Mouse (Mus musculus): ENCODE data around the gene Mef2c. TPM values are rescaled to one million over a fixed set of nuclear protein-coding genes. Genes with fewer than 3 reads are reported as not detected.

Gene Mef2c
- polyA plus RNA-seq, 1 experiment from 2014 or later: 133 TPM

DNA sequence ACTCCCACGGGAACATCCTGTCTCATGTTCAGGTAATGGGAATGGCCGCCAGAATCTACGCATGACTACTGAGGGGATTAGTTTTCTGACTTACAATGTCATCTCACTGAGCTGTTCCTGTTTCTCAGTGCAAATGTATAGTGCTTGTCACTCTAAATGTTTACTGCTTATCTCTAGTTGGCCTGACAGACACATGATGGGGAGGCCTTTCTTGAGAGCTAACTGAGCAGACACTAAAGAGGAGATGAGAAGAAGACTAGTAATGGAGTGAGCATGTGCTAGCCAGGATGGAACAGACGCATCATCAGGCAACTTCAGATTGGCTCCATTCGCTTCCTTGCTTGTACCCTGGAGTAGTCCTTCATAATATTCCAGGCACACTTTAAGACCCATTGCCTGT is 43.0 kb downstream of the Mef2c start:
- ATAC-seq (ENCODE audit: insufficient number of reproducible peaks, low FRiP score, low TSS enrichment, low read depth): no peak
- 95% methylated on average over 5 of the region's 5 CpGs for WGBS
- Histone ChIP-seq H3K4me1 (no peaks in the 10 kb centered on the region), H3K4me3 (no peak overlapping the region), H3K4me2 (no peak overlapping the region), H3K27ac (no peak overlapping the region), H3K27me3 (no peaks in the 10 kb centered on the region), H3K36me3 (no peaks in the 10 kb centered on the region), H3K9ac (no peak overlapping the region), H3K9me3 (no peaks in the 10 kb centered on the region)

DNA sequence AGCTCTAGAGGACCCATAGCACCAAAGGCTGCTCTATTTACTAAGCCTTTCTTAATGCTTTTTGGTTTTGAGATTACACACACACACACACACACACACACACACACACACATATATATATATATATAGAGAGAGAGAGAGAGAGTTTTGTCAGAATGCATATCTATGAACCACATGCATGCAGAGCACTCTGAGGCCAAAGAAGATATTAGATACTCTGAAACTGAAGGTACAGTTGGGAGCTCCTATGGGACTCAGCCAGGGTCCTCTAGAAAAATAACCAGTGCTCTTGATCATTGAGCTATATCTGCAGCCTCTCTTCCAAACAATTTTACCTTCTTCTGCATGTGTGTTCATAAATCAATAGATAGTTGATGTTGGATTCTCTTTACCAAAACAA is 47.4 kb downstream of the Mef2c start:
- ATAC-seq (ENCODE audit: insufficient number of reproducible peaks, low FRiP score, low TSS enrichment, low read depth): no peak

DNA sequence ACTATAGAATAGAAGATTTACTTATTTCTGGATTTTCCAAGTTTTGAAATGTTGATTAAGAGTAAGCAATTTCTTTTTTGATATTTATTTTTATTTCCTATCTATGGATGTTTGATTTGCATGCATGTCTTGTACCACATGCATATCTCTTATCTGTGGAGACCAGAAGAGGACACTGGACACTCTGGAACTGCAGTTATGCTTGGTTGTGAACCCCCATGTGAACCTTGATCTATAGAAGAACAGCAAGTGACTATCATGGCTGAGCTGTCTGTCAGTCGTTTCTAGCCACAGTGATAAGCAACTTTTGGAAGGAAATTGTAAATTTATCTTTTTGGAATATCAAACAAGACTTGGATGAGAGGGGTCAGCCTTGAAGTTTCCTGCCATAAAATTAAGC is 48.2 kb downstream of the Mef2c start:
- ATAC-seq (ENCODE audit: insufficient number of reproducible peaks, low FRiP score, low TSS enrichment, low read depth): no peak
- Histone ChIP-seq H3K4me3 (no peak overlapping the region), H3K4me2 (no peak overlapping the region), H3K9me3 (no peaks in the 10 kb centered on the region), H3K27ac (no peak overlapping the region), H3K27me3 (no peaks in the 10 kb centered on the region), H3K36me3 (no peaks in the 10 kb centered on the region), H3K4me1 (no peaks in the 10 kb centered on the region), H3K9ac (no peak overlapping the region)
- WGBS: 70% methylated on average over 1 of the region's 1 CpGs

More for the DNA sequence above, 47.4 kb downstream of the Mef2c start:
- Histone ChIP-seq H3K9ac (no peak overlapping the region), H3K27me3 (no peaks in the 10 kb centered on the region), H3K4me2 (no peak overlapping the region), H3K4me1 (no peaks in the 10 kb centered on the region), H3K36me3 (no peaks in the 10 kb centered on the region), H3K4me3 (no peak overlapping the region), H3K27ac (no peak overlapping the region), H3K9me3 (no peaks in the 10 kb centered on the region)

DNA sequence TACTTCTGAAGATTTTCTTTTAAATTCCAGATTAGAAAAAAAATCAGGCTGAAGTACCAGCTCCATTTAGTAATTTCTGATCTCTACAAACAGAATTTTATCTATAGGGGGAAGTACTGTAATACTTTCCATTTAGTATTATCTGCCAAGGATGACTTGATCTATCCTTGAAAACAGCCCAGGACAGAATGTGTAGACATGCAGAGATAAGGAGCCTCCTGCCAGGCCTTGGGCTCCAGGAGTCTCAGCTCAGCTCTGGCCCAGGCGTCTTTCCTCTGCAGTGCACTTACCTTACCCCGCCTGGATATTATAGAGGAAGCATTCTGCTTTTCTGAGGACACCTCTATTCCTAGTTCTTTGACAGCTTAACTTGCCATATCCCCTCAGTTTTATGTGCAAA is 59.4 kb downstream of the Mef2c start:
- H3K27me3 ChIP-seq: no peaks in the 10 kb centered on the region
- no peaks in the 10 kb centered on the region for H3K36me3 ChIP-seq
- H3K27ac ChIP-seq: no peak overlapping the region
- H3K4me3 ChIP-seq: no peak overlapping the region
- WGBS: 73% methylated on average over 2 of the region's 2 CpGs
- peaks cover 7% of the 10 kb centered on the region; the same call in 1 of the 2 replicates for H3K4me1 ChIP-seq
- no peak overlapping the region for H3K4me2 ChIP-seq
- no peak for ATAC-seq (ENCODE audit: insufficient number of reproducible peaks, low FRiP score, low TSS enrichment, low read depth)
- no peaks in the 10 kb centered on the region for H3K9me3 ChIP-seq
- H3K9ac ChIP-seq: no peak overlapping the region

DNA sequence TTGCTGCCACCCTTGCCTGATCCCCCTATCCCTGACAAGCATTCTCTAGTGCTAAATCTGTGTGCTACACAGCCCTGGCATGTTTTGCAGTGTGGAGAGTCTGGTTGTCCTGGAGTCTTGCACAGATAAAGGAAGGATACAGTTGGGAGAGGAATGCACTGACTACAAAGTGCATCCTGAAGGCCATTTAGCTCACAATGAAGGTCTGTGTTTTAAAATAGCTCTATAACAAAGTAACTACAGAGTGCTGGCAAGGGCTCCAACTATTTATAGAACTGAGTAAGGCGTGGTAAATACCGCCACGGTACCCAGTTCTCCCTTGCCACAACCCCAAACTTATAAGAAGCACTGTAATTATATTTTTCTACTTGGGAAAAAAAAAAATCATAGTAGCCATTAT is 61.9 kb downstream of the Mef2c start:
- Histone ChIP-seq H3K4me1 (peaks cover 7% of the 10 kb centered on the region; the same call in 1 of the 2 replicates), H3K9me3 (no peaks in the 10 kb centered on the region), H3K27me3 (no peaks in the 10 kb centered on the region), H3K36me3 (no peaks in the 10 kb centered on the region), H3K27ac (peak overlapping the region; percentile 48), H3K9ac (no peak overlapping the region), H3K4me2 (0 out of 2 replicates have a peak overlapping the region, but pooled peaks have one; percentile 4), H3K4me3 (no peak overlapping the region)
- 28% methylated on average over 3 of the region's 3 CpGs for WGBS
- ATAC-seq (ENCODE audit: insufficient number of reproducible peaks, low FRiP score, low TSS enrichment, low read depth): peak; percentile 44; the same call in 1 of the 2 replicates

DNA sequence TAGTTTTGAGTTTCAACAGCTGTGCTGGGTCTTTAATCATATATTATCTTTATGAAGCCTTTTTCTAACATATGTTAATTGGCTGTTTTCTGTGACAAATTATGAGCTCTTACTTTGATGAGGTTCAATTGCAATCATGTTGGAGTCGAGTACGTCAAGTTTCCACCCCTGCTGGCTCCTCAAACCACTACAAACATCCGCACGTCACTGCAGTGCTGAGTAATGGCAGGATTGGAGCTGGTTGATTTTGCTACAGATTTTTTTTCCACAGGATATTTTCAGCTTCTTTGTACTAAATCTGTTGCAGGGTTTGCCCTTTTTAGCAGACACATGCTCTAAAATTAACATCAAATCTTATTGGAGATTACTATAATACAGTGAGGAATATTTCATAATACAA is 62.3 kb downstream of the Mef2c start:
- no peak for ATAC-seq (ENCODE audit: insufficient number of reproducible peaks, low FRiP score, low TSS enrichment, low read depth)
- Histone ChIP-seq H3K4me2 (0 out of 2 replicates have a peak overlapping the region, but pooled peaks have one; percentile 4), H3K9ac (no peak overlapping the region), H3K36me3 (no peaks in the 10 kb centered on the region), H3K9me3 (no peaks in the 10 kb centered on the region), H3K27ac (no peak overlapping the region), H3K27me3 (no peaks in the 10 kb centered on the region), H3K4me1 (peaks cover 7% of the 10 kb centered on the region; the same call in 1 of the 2 replicates), H3K4me3 (no peak overlapping the region)
- WGBS: 20% methylated on average over 4 of the region's 4 CpGs

DNA sequence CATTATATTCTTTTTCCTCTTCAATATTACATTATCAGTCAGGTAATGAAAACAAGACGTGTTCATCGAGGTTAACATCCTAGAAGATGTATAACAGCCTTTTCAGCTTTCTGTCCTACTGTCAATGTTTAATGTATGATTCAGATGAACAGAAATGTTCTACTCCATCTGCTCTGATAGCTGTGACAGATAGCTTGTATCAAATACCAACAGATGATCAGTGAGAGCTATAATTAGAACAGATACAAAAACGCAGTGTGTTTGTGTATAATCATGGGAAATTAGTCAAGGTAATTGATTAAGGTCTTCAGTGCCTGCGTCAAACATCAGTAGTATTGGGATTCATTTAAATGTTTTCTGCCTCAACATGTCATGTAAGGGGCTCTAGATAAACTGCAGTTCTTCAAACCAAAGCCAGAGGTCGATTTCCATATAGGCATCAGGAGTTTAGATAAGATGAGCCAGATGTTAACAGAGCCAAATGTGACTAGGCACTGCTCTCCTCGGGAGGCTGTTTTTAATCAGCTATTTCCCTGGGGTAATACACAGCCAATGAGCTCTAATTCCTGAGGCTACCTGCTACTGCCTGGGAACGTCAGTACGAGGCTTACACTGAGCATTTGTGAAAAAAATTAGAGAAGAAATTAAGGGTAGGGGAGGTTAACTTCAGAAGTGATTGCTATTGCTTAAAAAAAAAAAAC is 63.1 kb downstream of the Mef2c start:
- no peaks in the 10 kb centered on the region for H3K36me3 ChIP-seq
- ATAC-seq (ENCODE audit: insufficient number of reproducible peaks, low FRiP score, low TSS enrichment, low read depth): no peak
- H3K27me3 ChIP-seq: no peaks in the 10 kb centered on the region
- no peak overlapping the region for H3K4me3 ChIP-seq
- H3K9me3 ChIP-seq: no peaks in the 10 kb centered on the region
- H3K4me2 ChIP-seq: no peak overlapping the region
- 39% methylated on average over 8 of the region's 8 CpGs for WGBS
- H3K9ac ChIP-seq: no peak overlapping the region
- H3K4me1 ChIP-seq: peaks cover 9% of the 10 kb centered on the region; the same call in 1 of the 2 replicates
- H3K27ac ChIP-seq: no peak overlapping the region

DNA sequence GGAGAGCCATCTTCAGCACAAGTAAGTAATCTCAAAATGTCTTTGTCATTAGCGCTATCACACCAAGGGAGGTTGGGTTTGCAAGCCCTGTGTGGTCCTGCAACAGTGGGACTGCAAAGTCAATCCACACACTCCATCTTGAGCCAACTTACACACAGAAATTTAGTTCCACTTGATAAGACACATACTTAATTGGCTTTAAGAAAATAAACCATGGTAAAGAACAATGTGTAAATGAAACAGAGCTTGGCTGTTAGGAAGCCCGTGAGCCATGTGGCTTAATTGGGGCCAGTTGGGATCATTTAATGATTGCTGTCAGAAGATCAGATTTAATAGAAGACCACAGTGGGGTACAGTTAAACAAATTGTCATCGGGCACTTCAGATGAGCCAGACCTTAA is 63.8 kb downstream of the Mef2c start:
- H3K4me3 ChIP-seq: no peak overlapping the region
- 62% methylated on average over 3 of the region's 3 CpGs for WGBS
- ATAC-seq (ENCODE audit: insufficient number of reproducible peaks, low FRiP score, low TSS enrichment, low read depth): no peak
- no peak overlapping the region for H3K27ac ChIP-seq
- no peak overlapping the region for H3K4me2 ChIP-seq
- no peaks in the 10 kb centered on the region for H3K9me3 ChIP-seq
- no peak overlapping the region for H3K9ac ChIP-seq
- no peaks in the 10 kb centered on the region for H3K27me3 ChIP-seq
- H3K4me1 ChIP-seq: peaks cover 11% of the 10 kb centered on the region
- H3K36me3 ChIP-seq: no peaks in the 10 kb centered on the region

DNA sequence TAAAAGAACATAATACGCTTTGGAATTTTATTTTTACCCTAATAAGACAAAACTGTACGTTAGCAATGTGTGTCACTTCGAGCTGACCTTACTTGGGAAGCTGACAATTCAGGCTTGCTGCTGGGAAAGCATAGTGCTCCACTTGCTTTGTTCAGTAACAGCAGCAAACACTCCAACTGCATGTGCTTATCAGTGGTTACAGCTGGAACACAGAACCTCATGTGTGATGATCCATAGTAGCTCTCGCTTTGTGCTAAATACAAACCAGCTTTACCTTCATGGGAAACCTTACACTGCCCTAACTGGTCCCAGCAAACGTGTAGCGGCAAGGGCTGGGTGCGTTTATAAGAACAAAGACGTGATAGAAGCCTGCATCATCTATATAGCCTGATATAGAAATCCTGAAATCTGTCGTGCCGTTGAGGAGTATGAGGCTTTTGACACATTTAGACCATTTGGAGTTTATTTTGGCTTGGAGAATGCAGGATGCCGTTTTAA is 65.0 kb downstream of the Mef2c start:
- no peaks in the 10 kb centered on the region for H3K9me3 ChIP-seq
- peaks cover 17% of the 10 kb centered on the region for H3K4me1 ChIP-seq
- H3K27me3 ChIP-seq: no peaks in the 10 kb centered on the region
- H3K27ac ChIP-seq: no peak overlapping the region
- no peak overlapping the region for H3K4me3 ChIP-seq
- no peak overlapping the region for H3K4me2 ChIP-seq
- WGBS: 61% methylated on average over 11 of the region's 11 CpGs
- no peak overlapping the region for H3K9ac ChIP-seq
- no peaks in the 10 kb centered on the region for H3K36me3 ChIP-seq
- ATAC-seq (ENCODE audit: insufficient number of reproducible peaks, low FRiP score, low TSS enrichment, low read depth): no peak

DNA sequence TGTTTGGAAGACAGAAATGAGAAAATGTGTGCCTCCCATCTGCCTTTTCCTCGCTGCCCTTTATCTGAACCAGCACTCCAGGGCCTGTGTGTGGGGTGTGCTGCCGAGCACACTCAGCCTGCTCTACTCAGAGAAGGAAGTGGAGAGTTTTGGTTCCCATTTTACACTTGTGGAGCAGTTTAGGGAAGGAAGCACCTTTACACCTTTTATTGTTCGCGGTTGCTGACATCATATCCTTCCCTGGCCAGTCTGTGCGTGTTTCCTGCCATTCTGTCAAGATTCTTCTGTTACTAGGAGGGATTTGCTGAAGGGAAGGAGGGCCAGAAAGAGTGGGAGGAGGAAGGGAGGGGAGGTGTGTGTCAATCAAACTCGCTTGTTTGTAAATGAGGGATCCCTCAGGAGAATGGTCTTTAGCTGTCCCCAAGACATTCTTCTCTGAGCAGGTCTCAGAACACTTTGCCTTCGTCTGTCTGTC is 68.2 kb downstream of the Mef2c start:
- no peak overlapping the region for H3K27ac ChIP-seq
- ATAC-seq (ENCODE audit: insufficient number of reproducible peaks, low FRiP score, low TSS enrichment, low read depth): no peak
- H3K36me3 ChIP-seq: no peaks in the 10 kb centered on the region
- no peak overlapping the region for H3K4me2 ChIP-seq
- H3K4me3 ChIP-seq: no peak overlapping the region
- H3K27me3 ChIP-seq: no peaks in the 10 kb centered on the region
- WGBS: 46% methylated on average over 7 of the region's 7 CpGs
- peaks cover 12% of the 10 kb centered on the region for H3K4me1 ChIP-seq
- no peaks in the 10 kb centered on the region for H3K9me3 ChIP-seq
- H3K9ac ChIP-seq: no peak overlapping the region

DNA sequence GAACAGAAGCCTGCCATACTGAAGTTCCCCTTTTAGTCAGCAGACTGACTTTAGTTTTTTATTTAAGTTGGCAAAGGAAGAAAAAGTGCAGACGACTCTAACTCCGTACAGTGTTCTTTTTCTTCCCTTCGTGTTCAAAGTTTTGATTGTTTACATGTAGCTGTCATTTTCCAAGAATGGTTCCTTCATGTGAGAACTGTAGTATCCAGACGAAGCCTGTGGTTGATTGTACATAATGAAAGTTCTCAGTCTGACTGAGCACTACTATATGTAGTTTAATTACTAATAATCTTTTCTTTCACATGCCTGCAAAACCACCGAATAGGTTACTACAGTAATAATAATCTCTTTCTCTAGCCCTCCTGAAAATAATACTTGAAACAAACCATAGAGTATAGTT is 68.6 kb downstream of the Mef2c start:
- 47% methylated on average over 5 of the region's 5 CpGs for WGBS
- Histone ChIP-seq H3K27me3 (no peaks in the 10 kb centered on the region), H3K4me2 (no peak overlapping the region), H3K36me3 (no peaks in the 10 kb centered on the region), H3K4me1 (peaks cover 10% of the 10 kb centered on the region), H3K4me3 (no peak overlapping the region), H3K9ac (no peak overlapping the region), H3K27ac (no peak overlapping the region), H3K9me3 (no peaks in the 10 kb centered on the region)
- no peak for ATAC-seq (ENCODE audit: insufficient number of reproducible peaks, low FRiP score, low TSS enrichment, low read depth)

DNA sequence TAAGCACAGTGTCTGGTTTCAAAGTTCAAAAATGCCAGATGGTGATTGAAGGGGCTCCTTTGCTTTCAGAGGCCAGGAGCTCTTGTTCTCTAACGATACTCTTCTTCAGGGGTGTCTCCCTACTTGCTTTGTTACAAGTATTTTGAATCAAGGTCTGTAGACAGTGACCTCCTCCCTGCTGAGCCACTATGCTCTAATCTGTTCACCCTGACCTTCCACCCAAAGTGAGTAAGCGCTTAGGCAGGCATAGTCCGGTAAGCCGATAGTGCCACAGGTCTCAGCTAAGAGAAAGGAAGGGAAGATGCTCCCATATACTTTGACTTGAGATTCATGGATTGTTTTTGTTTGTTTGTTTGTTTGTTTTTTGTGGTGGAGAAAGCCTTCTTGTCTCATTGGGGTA is 69.5 kb downstream of the Mef2c start:
- Histone ChIP-seq H3K4me2 (no peak overlapping the region), H3K36me3 (no peaks in the 10 kb centered on the region), H3K27me3 (no peaks in the 10 kb centered on the region), H3K4me1 (peaks cover 10% of the 10 kb centered on the region), H3K9me3 (no peaks in the 10 kb centered on the region), H3K4me3 (no peak overlapping the region), H3K27ac (no peak overlapping the region), H3K9ac (no peak overlapping the region)
- WGBS: 66% methylated on average over 4 of the region's 4 CpGs
- no peak for ATAC-seq (ENCODE audit: insufficient number of reproducible peaks, low FRiP score, low TSS enrichment, low read depth)

Data from limb, embryonic 15.5 days (tissue).